Mouse (Mus musculus): Measurements from ENCODE around the gene Lrrc20. TPM values are rescaled to one million over a fixed set of nuclear protein-coding genes. Genes with fewer than 3 reads are reported as not detected.
A peak's percentile ranks its signal among the peaks of the same experiment; 100 is the strongest.
"Not testable (repeated sequence)": the region's sequence is repeated elsewhere in the genome, so short reads cannot be mapped to it uniquely, and the experiment has no call there.

The Lrrc20 gene
- polyA plus RNA-seq, 1 experiment from 2014 or later, result 6.7 TPM

DNA sequence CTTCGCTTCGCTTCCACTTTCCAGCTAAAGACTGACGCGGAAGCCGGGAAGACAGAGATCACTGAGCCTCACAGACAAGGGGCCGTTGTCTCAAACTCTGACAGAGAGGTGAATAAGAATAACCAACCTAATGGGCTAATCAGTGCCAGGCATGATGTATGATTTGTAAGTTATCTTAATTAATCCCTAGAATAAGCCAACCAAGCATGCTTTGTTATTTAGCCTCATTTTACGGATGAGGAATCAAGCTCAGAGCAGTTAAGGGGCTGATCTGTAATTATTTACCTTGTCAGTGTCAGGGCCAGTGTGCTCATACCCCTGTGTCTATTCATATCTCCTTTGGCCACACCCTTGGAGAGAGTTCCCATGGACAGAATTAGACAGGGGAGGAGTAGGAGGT is 138.7 kb downstream of the Lrrc20 start:
- Histone ChIP-seq H3K4me3 (ENCODE audit: low read depth, low read length) (no peak overlapping the region), H3K9me3 (ENCODE audit: control insufficient read depth, low read length) (no peaks in the 10 kb centered on the region), H3K4me1 (replicated peaks; ENCODE audit: control insufficient read depth, insufficient read depth) (no peaks in the 10 kb centered on the region), H3K27me3 (ENCODE audit: control insufficient read depth, insufficient read depth, low read length) (no peaks in the 10 kb centered on the region), H3K36me3 (ENCODE audit: control insufficient read depth, insufficient read depth, low read length) (no peaks in the 10 kb centered on the region), H3K9ac (ENCODE audit: low read length) (no peak overlapping the region), H3K4me2 (replicated peaks; ENCODE audit: low read depth) (no peak overlapping the region), H3K27ac (replicated peaks) (no peak overlapping the region)
- no peak for ATAC-seq (ENCODE audit: low FRiP score, low TSS enrichment)
- WGBS, result 86% methylated on average over 7 of the region's 7 CpGs
- no peak for DNase-seq (ENCODE audit: low spot score)
- no peak for TF ChIP-seq CTCF (IDR thresholded peaks at IDR 0.05; ENCODE audit: low read depth)

DNA sequence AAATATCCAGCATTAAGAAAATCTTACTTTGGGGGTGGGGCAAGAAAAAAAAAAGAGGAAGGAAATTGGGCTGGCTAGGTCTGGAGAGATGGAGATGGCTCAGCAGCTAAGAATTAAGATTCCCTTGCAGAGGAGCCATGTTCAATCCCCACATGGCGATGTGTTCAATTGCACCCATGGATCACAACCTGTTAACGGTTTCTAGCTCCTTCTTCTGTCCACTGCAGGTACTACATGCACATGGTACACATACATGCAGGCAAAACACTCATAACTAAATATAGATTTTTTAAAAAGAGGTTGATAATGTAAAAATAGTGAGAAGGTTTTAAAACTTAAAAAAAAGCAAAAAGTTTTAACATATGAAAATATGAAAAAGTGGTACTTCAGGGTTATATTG is 142.9 kb downstream of the Lrrc20 start:
- Histone ChIP-seq H3K9ac (ENCODE audit: low read length) (no peak overlapping the region), H3K27ac (replicated peaks) (no peak overlapping the region), H3K4me1 (replicated peaks; ENCODE audit: control insufficient read depth, insufficient read depth) (no peaks in the 10 kb centered on the region), H3K9me3 (ENCODE audit: control insufficient read depth, low read length) (no peaks in the 10 kb centered on the region), H3K36me3 (ENCODE audit: control insufficient read depth, insufficient read depth, low read length) (no peaks in the 10 kb centered on the region), H3K27me3 (ENCODE audit: control insufficient read depth, insufficient read depth, low read length) (no peaks in the 10 kb centered on the region), H3K4me2 (replicated peaks; ENCODE audit: low read depth) (no peak overlapping the region), H3K4me3 (ENCODE audit: low read depth, low read length) (no peak overlapping the region)
- no peak for ATAC-seq (ENCODE audit: low FRiP score, low TSS enrichment)
- no peak for DNase-seq (ENCODE audit: low spot score)
- no peak for TF ChIP-seq EP300 (optimal IDR thresholded peaks at IDR 0.05)
- 0 out of 2 replicates have a peak, but pooled peaks have one; percentile 8 for TF ChIP-seq CTCF (IDR thresholded peaks at IDR 0.05; ENCODE audit: low read depth)
- 76% methylated on average over 2 of the region's 2 CpGs for WGBS

- 56% methylated on average over 9 of the region's 9 CpGs for WGBS
- Histone ChIP-seq H3K4me3 (ENCODE audit: low read depth, low read length) (no peak overlapping the region), H3K9ac (ENCODE audit: low read length) (no peak overlapping the region), H3K27me3 (ENCODE audit: control insufficient read depth, insufficient read depth, low read length) (no peaks in the 10 kb centered on the region; the same call in 1 of the 2 replicates), H3K9me3 (ENCODE audit: control insufficient read depth, low read length) (no peaks in the 10 kb centered on the region), H3K27ac (replicated peaks) (no peak overlapping the region), H3K4me1 (replicated peaks; ENCODE audit: control insufficient read depth, insufficient read depth) (peaks cover 6% of the 10 kb centered on the region; the same call in 1 of the 2 replicates), H3K36me3 (ENCODE audit: control insufficient read depth, insufficient read depth, low read length) (no peaks in the 10 kb centered on the region), H3K4me2 (replicated peaks; ENCODE audit: low read depth) (no peak overlapping the region)
- DNase-seq (ENCODE audit: low spot score) (no peak), ATAC-seq (ENCODE audit: low FRiP score, low TSS enrichment) (no peak)
- no peak for TF ChIP-seq EP300 (optimal IDR thresholded peaks at IDR 0.05)
- TF ChIP-seq CTCF (IDR thresholded peaks at IDR 0.05; ENCODE audit: low read depth), result no peak
Measured at GRCm38 (mm10) chr10:61621681-61622080, 146.1 kb downstream of the Lrrc20 start.

- not testable (repeated sequence) for H3K4me3 ChIP-seq (ENCODE audit: low read depth, low read length); H3K9me3 ChIP-seq (ENCODE audit: control insufficient read depth, low read length); H3K4me1 ChIP-seq (replicated peaks; ENCODE audit: control insufficient read depth, insufficient read depth); H3K36me3 ChIP-seq (ENCODE audit: control insufficient read depth, insufficient read depth, low read length); H3K4me2 ChIP-seq (replicated peaks; ENCODE audit: low read depth); H3K27ac ChIP-seq (replicated peaks); H3K9ac ChIP-seq (ENCODE audit: low read length); ATAC-seq (ENCODE audit: low FRiP score, low TSS enrichment); DNase-seq (ENCODE audit: low spot score); H3K27me3 ChIP-seq (ENCODE audit: control insufficient read depth, insufficient read depth, low read length)
- 72% methylated on average over 3 of the region's 3 CpGs for WGBS
- TF ChIP-seq CTCF (IDR thresholded peaks at IDR 0.05; ENCODE audit: low read depth), result peak; percentile 53
Measured at GRCm38 (mm10) chr10:61623874-61624273, 148.3 kb downstream of the Lrrc20 start.

GRCm38 (mm10) chr10:61624771-61625170 is 149.2 kb downstream of the Lrrc20 start:
- H3K27me3 ChIP-seq (ENCODE audit: control insufficient read depth, insufficient read depth, low read length), result no peaks in the 10 kb centered on the region; the same call in 1 of the 2 replicates
- ATAC-seq (ENCODE audit: low FRiP score, low TSS enrichment), result no peak
- no peaks in the 10 kb centered on the region for H3K36me3 ChIP-seq (ENCODE audit: control insufficient read depth, insufficient read depth, low read length)
- H3K9ac ChIP-seq (ENCODE audit: low read length), result no peak overlapping the region
- H3K4me3 ChIP-seq (ENCODE audit: low read depth, low read length), result no peak overlapping the region
- no peaks in the 10 kb centered on the region for H3K9me3 ChIP-seq (ENCODE audit: control insufficient read depth, low read length)
- WGBS, result 31% methylated on average over 5 of the region's 5 CpGs
- TF ChIP-seq CTCF (IDR thresholded peaks at IDR 0.05; ENCODE audit: low read depth) (no peak), EP300 (optimal IDR thresholded peaks at IDR 0.05) (no peak)
- H3K4me1 ChIP-seq (replicated peaks; ENCODE audit: control insufficient read depth, insufficient read depth), result peaks cover 6% of the 10 kb centered on the region; the same call in 1 of the 2 replicates
- H3K4me2 ChIP-seq (replicated peaks; ENCODE audit: low read depth), result no peak overlapping the region
- H3K27ac ChIP-seq (replicated peaks), result no peak overlapping the region
- no peak for DNase-seq (ENCODE audit: low spot score)

GRCm38 (mm10) chr10:61625381-61626257 is 150.0 kb downstream of the Lrrc20 start:
- no peaks in the 10 kb centered on the region; the same call in 1 of the 2 replicates for H3K27me3 ChIP-seq (ENCODE audit: control insufficient read depth, insufficient read depth, low read length)
- peak overlapping the region; percentile 29 for H3K4me3 ChIP-seq (ENCODE audit: low read depth, low read length)
- H3K4me1 ChIP-seq (replicated peaks; ENCODE audit: control insufficient read depth, insufficient read depth), result peaks cover 6% of the 10 kb centered on the region; the same call in 1 of the 2 replicates
- H3K36me3 ChIP-seq (ENCODE audit: control insufficient read depth, insufficient read depth, low read length), result no peaks in the 10 kb centered on the region
- WGBS, result 4% methylated on average over 74 of the region's 74 CpGs
- no peak overlapping the region for H3K27ac ChIP-seq (replicated peaks)
- DNase-seq (ENCODE audit: low spot score) (no peak), ATAC-seq (ENCODE audit: low FRiP score, low TSS enrichment) (no peak; the same call in 1 of the 2 replicates)
- H3K9ac ChIP-seq (ENCODE audit: low read length), result peak overlapping the region; percentile 47
- no peaks in the 10 kb centered on the region for H3K9me3 ChIP-seq (ENCODE audit: control insufficient read depth, low read length)
- TF ChIP-seq CTCF (IDR thresholded peaks at IDR 0.05; ENCODE audit: low read depth), result no peak
- TF ChIP-seq EP300 (optimal IDR thresholded peaks at IDR 0.05), result no peak
- H3K4me2 ChIP-seq (replicated peaks; ENCODE audit: low read depth), result peak overlapping the region; percentile 66
